3 mouse cellular contexts compared by ENCODE assay signal in the genomic region with DNA sequence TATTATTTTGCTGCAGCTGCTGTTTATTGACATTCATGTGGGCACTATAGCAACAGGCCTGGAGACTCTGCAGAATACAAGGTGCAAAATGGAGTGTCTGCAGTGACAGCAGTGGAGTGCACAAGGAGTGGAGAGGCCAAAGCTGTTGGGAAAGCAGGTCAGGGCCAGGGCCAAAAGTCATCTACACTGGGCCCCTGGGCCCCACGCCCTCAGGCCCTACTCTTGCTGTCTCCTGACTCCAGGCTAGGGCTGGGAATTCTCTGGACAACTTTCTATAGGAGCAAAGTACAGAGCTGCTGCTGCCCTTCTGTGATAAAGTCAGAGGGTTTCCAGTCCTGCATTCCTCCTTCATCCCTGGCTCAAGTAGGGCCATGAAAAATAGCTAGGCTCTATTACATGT.
A peak's percentile ranks its signal among the peaks of the same experiment; 100 is the strongest.
ATAC-seq and TF ChIP-seq lines count a peak whose summit lies in the region.
"Not testable (repeated sequence)": the region's sequence is repeated elsewhere in the genome, so short reads cannot be mapped to it uniquely, and the experiment has no call there.

No protein-coding gene starts in this region.

- not testable (repeated sequence) for H3K27ac ChIP-seq in intestine, embryonic 15.5 days; intestine, embryonic 16.5 days (ENCODE audit: low read length); intestine, postnatal 0 days (ENCODE audit: low read depth, low read length)

- not testable (repeated sequence) for H3K4me3 ChIP-seq in intestine, embryonic 15.5 days (replicated peaks); intestine, embryonic 16.5 days (ENCODE audit: low read length); intestine, postnatal 0 days (ENCODE audit: low read depth, low read length)

- H3K27me3 ChIP-seq in intestine, embryonic 15.5 days (replicated peaks); intestine, embryonic 16.5 days (replicated peaks; ENCODE audit: control insufficient read depth, insufficient read depth, low read length); intestine, postnatal 0 days (replicated peaks; ENCODE audit: control insufficient read depth, insufficient read depth, low read length): not testable (repeated sequence)

- peak; percentile 45; the same call in 1 of the 2 replicates for ATAC-seq in intestine, embryonic 15.5 days
- peak; percentile 79 for ATAC-seq in intestine, embryonic 16.5 days
- ATAC-seq in intestine, postnatal 0 days, result peak; percentile 57

- WGBS in intestine, embryonic 15.5 days, result no CpG with 5 or more reads among the region's 1 CpGs
- WGBS in intestine, embryonic 16.5 days, result no CpG with 5 or more reads among the region's 1 CpGs
- no CpG with 5 or more reads among the region's 1 CpGs for WGBS in intestine, postnatal 0 days

- not testable (repeated sequence) for H3K4me1 ChIP-seq in intestine, embryonic 15.5 days (replicated peaks); intestine, embryonic 16.5 days (ENCODE audit: control insufficient read depth, insufficient read depth, low read length); intestine, postnatal 0 days (replicated peaks; ENCODE audit: control insufficient read depth, insufficient read depth, low read length)

- not testable (repeated sequence) for H3K9ac ChIP-seq in intestine, embryonic 15.5 days; intestine, embryonic 16.5 days (ENCODE audit: low read depth, low read length); intestine, postnatal 0 days (ENCODE audit: low read depth, low read length)

- TF ChIP-seq CTCF in intestine, postnatal 0 days (IDR thresholded peaks at IDR 0.05; ENCODE audit: low read depth), result not testable (repeated sequence)

- H3K9me3 ChIP-seq in intestine, embryonic 15.5 days; intestine, embryonic 16.5 days (ENCODE audit: control insufficient read depth, low read length); intestine, postnatal 0 days (ENCODE audit: control insufficient read depth): not testable (repeated sequence)

- not testable (repeated sequence) for H3K36me3 ChIP-seq in intestine, embryonic 15.5 days; intestine, embryonic 16.5 days (ENCODE audit: control insufficient read depth, insufficient read depth, low read length); intestine, postnatal 0 days (ENCODE audit: control insufficient read depth, insufficient read depth)

- not testable (repeated sequence) for H3K4me2 ChIP-seq in intestine, embryonic 15.5 days (replicated peaks); intestine, embryonic 16.5 days (ENCODE audit: low read depth, low read length); intestine, postnatal 0 days (replicated peaks; ENCODE audit: low read depth)
